ENCODE assay signal across 16 mouse cellular contexts in the genomic region with DNA sequence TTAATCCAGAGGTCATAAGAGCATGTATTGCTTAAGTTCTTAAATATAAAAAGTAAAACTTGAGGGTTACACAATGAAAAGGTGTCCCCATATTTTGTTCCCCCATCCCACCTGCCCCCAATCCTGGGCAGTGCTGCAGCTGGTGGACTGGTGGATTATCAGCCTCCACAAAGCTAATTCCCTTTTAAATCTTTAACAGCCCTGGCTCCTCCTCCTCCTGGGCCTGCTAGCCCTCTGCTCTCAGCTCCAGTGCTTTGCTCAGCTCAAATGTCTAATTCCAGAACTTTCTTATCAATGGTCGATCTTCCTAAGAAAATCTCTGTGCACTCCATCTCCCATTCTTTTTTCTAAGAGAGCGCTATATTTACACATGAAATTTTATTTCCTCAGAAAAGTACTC. TPM values are rescaled to one million over a fixed set of nuclear protein-coding genes. Genes with fewer than 3 reads are reported as not detected.
DNase-seq lines count a peak whose midpoint lies in the region; ATAC-seq and TF ChIP-seq lines count a peak whose summit lies in the region.
"Had no signal": no experiment of that assay in that cellular context is flagged by ENCODE, and none has a peak within 500 bp of the region (broad histone marks: within the 10 kb centered on the region; RNA-seq: fewer than 3 reads in every experiment).

No protein-coding gene starts in this region.

- no peak overlapping the region for H3K4me2 ChIP-seq in liver, embryonic 11.5 days
- peak overlapping the region; percentile 5; the same call in 1 of the 2 replicates for H3K4me2 ChIP-seq in stomach, embryonic 15.5 days
- H3K4me2 ChIP-seq in stomach, postnatal 0 days (replicated peaks; ENCODE audit: low read depth): no peak overlapping the region
- H3K4me2 ChIP-seq: embryonic facial prominence, embryonic 15.5 days had no signal

- peak; percentile 50 for DNase-seq in liver, adult 2 months (ENCODE audit: extremely low read depth, low read depth, low spot score)
- DNase-seq in liver, embryonic 11.5 days (ENCODE audit: low spot score): no peak
- no peak for DNase-seq in stomach, postnatal 0 days (ENCODE audit: low spot score)
- peak; percentile 47 for DNase-seq in kidney, postnatal 14 days
- peak; percentile 27 for DNase-seq in retina, postnatal 7 days (ENCODE audit: low read depth, low spot score)
- DNase-seq in urinary bladder, postnatal 36 days (ENCODE audit: low spot score in 2 of 2): no peak
- DNase-seq in adipocyte (ENCODE audit: low spot score): no peak
- DNase-seq: B cell, adult 2 months; cerebellum, adult 18-20 months; heart, postnatal 4 days; right cerebral cortex, postnatal 4 days had no signal

- no peak overlapping the region for H3K9ac ChIP-seq in liver, adult 2 months (ENCODE audit: low read depth, low read length)
- no peak overlapping the region for H3K9ac ChIP-seq in liver, embryonic 11.5 days (ENCODE audit: low read depth, low read length)
- H3K9ac ChIP-seq in stomach, embryonic 15.5 days: no peak overlapping the region
- no peak overlapping the region for H3K9ac ChIP-seq in stomach, postnatal 0 days (ENCODE audit: low read length)
- H3K9ac ChIP-seq: embryonic facial prominence, embryonic 15.5 days; forebrain, embryonic 13.5 days had no signal

- TF ChIP-seq EP300 in stomach, postnatal 0 days (optimal IDR thresholded peaks at IDR 0.05): no peak

- no peaks in the 10 kb centered on the region for H3K27me3 ChIP-seq in liver, adult 2 months (ENCODE audit: control insufficient read depth, insufficient read depth, low read length)
- no peaks in the 10 kb centered on the region for H3K27me3 ChIP-seq in liver, embryonic 11.5 days (replicated peaks; ENCODE audit: control insufficient read depth, insufficient read depth, low read length)
- no peaks in the 10 kb centered on the region for H3K27me3 ChIP-seq in stomach, embryonic 15.5 days (replicated peaks)
- no peaks in the 10 kb centered on the region for H3K27me3 ChIP-seq in stomach, postnatal 0 days (ENCODE audit: control insufficient read depth, insufficient read depth, low read length)
- H3K27me3 ChIP-seq: embryonic facial prominence, embryonic 15.5 days; forebrain, embryonic 13.5 days; Patski had no signal

- H3K36me3 ChIP-seq in liver, adult 2 months (ENCODE audit: control insufficient read depth, insufficient read depth, low read length): no peaks in the 10 kb centered on the region
- no peaks in the 10 kb centered on the region; the same call in 1 of the 2 replicates for H3K36me3 ChIP-seq in liver, embryonic 11.5 days (ENCODE audit: control insufficient read depth, insufficient read depth, low read length)
- no peaks in the 10 kb centered on the region for H3K36me3 ChIP-seq in stomach, embryonic 15.5 days
- no peaks in the 10 kb centered on the region for H3K36me3 ChIP-seq in stomach, postnatal 0 days (ENCODE audit: control insufficient read depth, insufficient read depth, low read length)
- H3K36me3 ChIP-seq: embryonic facial prominence, embryonic 15.5 days had no signal

- no peak for TF ChIP-seq POLR2A in liver, adult 2 months (IDR thresholded peaks at IDR 0.05; ENCODE audit: extremely low read depth, insufficient read depth, low read length)

- peaks cover 18% of the 10 kb centered on the region; the same call in 1 of the 2 replicates for H3K79me2 ChIP-seq in liver, adult 2 months (ENCODE audit: control insufficient read depth, insufficient read depth, low read length)

- 55% methylated on average over 2 of the region's 2 CpGs for WGBS in liver, adult 2 months
- WGBS in liver, embryonic 11.5 days: 80% methylated on average over 2 of the region's 2 CpGs
- 66% methylated on average over 2 of the region's 2 CpGs for WGBS in stomach, embryonic 15.5 days
- 64% methylated on average over 2 of the region's 2 CpGs for WGBS in stomach, postnatal 0 days

- TF ChIP-seq CTCF in liver, adult 2 months (IDR thresholded peaks at IDR 0.05; ENCODE audit: low read depth, low read length): no peak
- TF ChIP-seq CTCF in stomach, postnatal 0 days (IDR thresholded peaks at IDR 0.05; ENCODE audit: low read depth): no peak

- H3K9me3 ChIP-seq in liver, embryonic 11.5 days (ENCODE audit: control insufficient read depth, low read length): no peaks in the 10 kb centered on the region
- no peaks in the 10 kb centered on the region for H3K9me3 ChIP-seq in stomach, embryonic 15.5 days
- no peaks in the 10 kb centered on the region for H3K9me3 ChIP-seq in stomach, postnatal 0 days (ENCODE audit: control insufficient read depth, low read length)
- H3K9me3 ChIP-seq: embryonic facial prominence, embryonic 15.5 days; forebrain, embryonic 13.5 days had no signal

- H3K4me1 ChIP-seq in liver, adult 2 months (ENCODE audit: control insufficient read depth, insufficient read depth, low read length): peaks cover 14% of the 10 kb centered on the region
- H3K4me1 ChIP-seq in liver, embryonic 11.5 days (replicated peaks; ENCODE audit: control insufficient read depth, insufficient read depth, low read length): peaks cover 8% of the 10 kb centered on the region
- H3K4me1 ChIP-seq in stomach, embryonic 15.5 days: peaks cover 2% of the 10 kb centered on the region; the same call in 1 of the 2 replicates
- H3K4me1 ChIP-seq in stomach, postnatal 0 days (replicated peaks; ENCODE audit: control insufficient read depth, insufficient read depth): no peaks in the 10 kb centered on the region

- no peak for ATAC-seq in liver, embryonic 11.5 days (replicated peaks; ENCODE audit: low FRiP score)
- ATAC-seq in stomach, embryonic 15.5 days (ENCODE audit: insufficient read depth, low FRiP score, low read depth): no peak
- ATAC-seq in stomach, postnatal 0 days (ENCODE audit: low FRiP score, low TSS enrichment): no peak
- ATAC-seq: forebrain, embryonic 13.5 days; Patski had no signal

- no peak overlapping the region for H3K4me3 ChIP-seq in liver, adult 2 months (ENCODE audit: insufficient read depth, low read depth, low read length)
- no peak overlapping the region for H3K4me3 ChIP-seq in liver, embryonic 11.5 days (ENCODE audit: low read depth, low read length)
- no peak overlapping the region for H3K4me3 ChIP-seq in stomach, embryonic 15.5 days (replicated peaks)
- no peak overlapping the region for H3K4me3 ChIP-seq in stomach, postnatal 0 days (ENCODE audit: low read depth, low read length)
- H3K4me3 ChIP-seq: embryonic facial prominence, embryonic 15.5 days; forebrain, embryonic 13.5 days; myocyte had no signal

- no peak overlapping the region for H3K27ac ChIP-seq in liver, adult 2 months (replicated peaks; ENCODE audit: insufficient read depth, low read depth, low read length)
- no peak overlapping the region for H3K27ac ChIP-seq in liver, embryonic 11.5 days (ENCODE audit: low read depth, low read length)
- H3K27ac ChIP-seq in stomach, embryonic 15.5 days: no peak overlapping the region
- no peak overlapping the region for H3K27ac ChIP-seq in stomach, postnatal 0 days (replicated peaks)
- H3K27ac ChIP-seq: embryonic facial prominence, embryonic 15.5 days; forebrain, embryonic 13.5 days had no signal

RNA-seq across cellular contexts. Expression of a gene that starts 2.4 kb away (rescaled TPM):
- 38.0 and 47.3 TPM in 2 replicates for total RNA-seq in liver, adult 2 months (2014; rRNA removed)
- 14.9 and 18.8 TPM in 2 replicates for polyA plus RNA-seq in liver, adult 2 months (2012; rRNA removed)
- polyA plus RNA-seq in liver, embryonic 11.5 days (2014; fragmentation: Nextera tagmentation; extraction: Ambion mirVana): 26.2 and 29.0 TPM in 2 replicates
- 35.1 and 38.9 TPM in 2 replicates for polyA plus RNA-seq in stomach, embryonic 15.5 days (2015; fragmentation: Nextera tagmentation; extraction: Ambion mirVana)
- polyA plus RNA-seq in stomach, postnatal 0 days (2015; fragmentation: Nextera tagmentation; extraction: Ambion mirVana): 17.7 and 19.0 TPM in 2 replicates

Comparison
In these comparisons a context has a peak if more than half of its experiments do, and no peak if none do; other contexts are left out.
1. DNase-seq: peak in liver, adult 2 months (single experiment), kidney, postnatal 14 days (single experiment) and retina, postnatal 7 days (single experiment); none in liver, embryonic 11.5 days (single experiment), stomach, postnatal 0 days (single experiment), urinary bladder, postnatal 36 days (0 of 2) and adipocyte (single experiment).